9 mouse cellular contexts compared by ENCODE assay signal in genomic region chr16:91553625-91554024, GRCm38 (mm10). TPM values are rescaled to one million over a fixed set of nuclear protein-coding genes. Genes with fewer than 3 reads are reported as not detected.
DNase-seq lines count a peak whose midpoint lies in the region; ATAC-seq and TF ChIP-seq lines count a peak whose summit lies in the region.
"Had no signal": no experiment of that assay in that cellular context is flagged by ENCODE, and none has a peak within 500 bp of the region (broad histone marks: within the 10 kb centered on the region; RNA-seq: fewer than 3 reads in every experiment).

No protein-coding gene starts in this region.

- no peaks in the 10 kb centered on the region; the same call in 1 of the 2 replicates for H3K36me3 ChIP-seq in intestine, embryonic 16.5 days (ENCODE audit: control insufficient read depth, insufficient read depth, low read length)
- H3K36me3 ChIP-seq in intestine, embryonic 15.5 days, result peaks cover 12% of the 10 kb centered on the region; the same call in 1 of the 2 replicates
- peaks cover 40% of the 10 kb centered on the region for H3K36me3 ChIP-seq in intestine, postnatal 0 days (ENCODE audit: control insufficient read depth, insufficient read depth)
- H3K36me3 ChIP-seq in liver, postnatal 0 days (replicated peaks; ENCODE audit: insufficient read depth, low read length), result peaks cover 51% of the 10 kb centered on the region

- no peak overlapping the region for H3K4me3 ChIP-seq in intestine, embryonic 16.5 days (ENCODE audit: low read length)
- H3K4me3 ChIP-seq in intestine, embryonic 15.5 days (replicated peaks), result no peak overlapping the region
- H3K4me3 ChIP-seq in intestine, postnatal 0 days (ENCODE audit: low read depth, low read length), result no peak overlapping the region
- no peak overlapping the region for H3K4me3 ChIP-seq in liver, postnatal 0 days (ENCODE audit: low read depth, low read length)
- H3K4me3 ChIP-seq in left cerebral cortex, adult 2 months, result no peak overlapping the region
- H3K4me3 ChIP-seq: liver, embryonic 13.5 days had no signal

- H3K4me2 ChIP-seq in intestine, embryonic 16.5 days (ENCODE audit: low read depth, low read length), result no peak overlapping the region
- H3K4me2 ChIP-seq in intestine, embryonic 15.5 days (replicated peaks), result no peak overlapping the region; the same call in 1 of the 2 replicates
- H3K4me2 ChIP-seq in intestine, postnatal 0 days (replicated peaks; ENCODE audit: low read depth), result no peak overlapping the region
- no peak overlapping the region for H3K4me2 ChIP-seq in liver, postnatal 0 days (ENCODE audit: low read depth, low read length)
- H3K4me2 ChIP-seq: liver, embryonic 13.5 days had no signal

- H3K4me1 ChIP-seq in intestine, embryonic 16.5 days (ENCODE audit: control insufficient read depth, insufficient read depth, low read length), result peaks cover 50% of the 10 kb centered on the region
- H3K4me1 ChIP-seq in intestine, embryonic 15.5 days (replicated peaks), result peaks cover 35% of the 10 kb centered on the region
- peaks cover 10% of the 10 kb centered on the region for H3K4me1 ChIP-seq in intestine, postnatal 0 days (replicated peaks; ENCODE audit: control insufficient read depth, insufficient read depth, low read length)
- H3K4me1 ChIP-seq in liver, postnatal 0 days (ENCODE audit: insufficient read depth), result peaks cover 40% of the 10 kb centered on the region

- no peaks in the 10 kb centered on the region for H3K9me3 ChIP-seq in intestine, embryonic 16.5 days (ENCODE audit: control insufficient read depth, low read length)
- H3K9me3 ChIP-seq in intestine, embryonic 15.5 days, result no peaks in the 10 kb centered on the region
- no peaks in the 10 kb centered on the region for H3K9me3 ChIP-seq in intestine, postnatal 0 days (ENCODE audit: control insufficient read depth)
- H3K9me3 ChIP-seq in liver, postnatal 0 days (ENCODE audit: low read length), result no peaks in the 10 kb centered on the region
- H3K9me3 ChIP-seq: liver, embryonic 13.5 days had no signal

- WGBS in intestine, embryonic 16.5 days, result 40% methylated on average over 12 of the region's 12 CpGs
- WGBS in intestine, embryonic 15.5 days, result 50% methylated on average over 12 of the region's 12 CpGs
- 44% methylated on average over 12 of the region's 12 CpGs for WGBS in intestine, postnatal 0 days
- 37% methylated on average over 11 of the region's 12 CpGs for WGBS in liver, postnatal 0 days (ENCODE audit: insufficient replicate concordance)

- no peak for TF ChIP-seq EP300 in liver, postnatal 0 days (IDR thresholded peaks at IDR 0.05; ENCODE audit: low read depth)

- TF ChIP-seq CTCF in intestine, postnatal 0 days (IDR thresholded peaks at IDR 0.05; ENCODE audit: low read depth), result no peak
- TF ChIP-seq CTCF in liver, postnatal 0 days (IDR thresholded peaks at IDR 0.05; ENCODE audit: low read depth), result no peak
- TF ChIP-seq CTCF in left cerebral cortex, adult 2 months (IDR thresholded peaks at IDR 0.05), result no peak

- no peak overlapping the region for H3K9ac ChIP-seq in intestine, embryonic 16.5 days (ENCODE audit: low read depth, low read length)
- no peak overlapping the region for H3K9ac ChIP-seq in intestine, embryonic 15.5 days
- no peak overlapping the region for H3K9ac ChIP-seq in intestine, postnatal 0 days (ENCODE audit: low read depth, low read length)
- no peak overlapping the region for H3K9ac ChIP-seq in liver, postnatal 0 days (replicated peaks)
- H3K9ac ChIP-seq: liver, embryonic 13.5 days had no signal

- no peak for ATAC-seq in intestine, embryonic 16.5 days
- ATAC-seq in intestine, embryonic 15.5 days, result no peak
- no peak for ATAC-seq in intestine, postnatal 0 days
- 0 out of 2 replicates have a peak, but pooled peaks have one; percentile 20 for ATAC-seq in megakaryocyte, adult 5-6 weeks (ENCODE audit: poor library complexity, severe bottlenecking)
- ATAC-seq in liver, postnatal 0 days, result no peak

- no peaks in the 10 kb centered on the region for H3K27me3 ChIP-seq in intestine, embryonic 16.5 days (replicated peaks; ENCODE audit: control insufficient read depth, insufficient read depth, low read length)
- no peaks in the 10 kb centered on the region for H3K27me3 ChIP-seq in intestine, embryonic 15.5 days (replicated peaks)
- H3K27me3 ChIP-seq in intestine, postnatal 0 days (replicated peaks; ENCODE audit: control insufficient read depth, insufficient read depth, low read length), result no peaks in the 10 kb centered on the region
- no peaks in the 10 kb centered on the region for H3K27me3 ChIP-seq in liver, postnatal 0 days (ENCODE audit: insufficient read depth, low read length)
- H3K27me3 ChIP-seq: liver, embryonic 13.5 days had no signal

- H3K27ac ChIP-seq in intestine, embryonic 16.5 days (ENCODE audit: low read length), result peak overlapping the region; percentile 43; the same call in 1 of the 2 replicates
- no peak overlapping the region for H3K27ac ChIP-seq in intestine, embryonic 15.5 days
- H3K27ac ChIP-seq in intestine, postnatal 0 days (ENCODE audit: low read depth, low read length), result peak overlapping the region; percentile 37; the same call in 1 of the 2 replicates
- no peak overlapping the region for H3K27ac ChIP-seq in liver, postnatal 0 days (ENCODE audit: low read depth)
- H3K27ac ChIP-seq in left cerebral cortex, adult 2 months, result no peak overlapping the region
- H3K27ac ChIP-seq: liver, embryonic 13.5 days had no signal

- intact Hi-C loops in left cerebral cortex, adult 2 months (cut with DNase I), result no loop called here

- peak; percentile 32 for DNase-seq in adrenal gland, postnatal 25 days
- no peak for DNase-seq in liver, postnatal 0 days
- DNase-seq in retina, postnatal 1 day, result no peak
- DNase-seq in left cerebral cortex, adult 2 months (ENCODE audit: extremely low spot score in 1 of 2, low spot score in 2 of 2), result no peak
- DNase-seq: liver, embryonic 13.5 days had no signal

RNA-seq across cellular contexts. Expression of gene Ifngr2, which starts 6.8 kb away (rescaled TPM):
- polyA plus RNA-seq in intestine, embryonic 16.5 days (2015; fragmentation: Nextera tagmentation; extraction: Ambion mirVana), result 116 and 117 TPM in 2 replicates
- 76.4 and 90.6 TPM in 2 replicates for polyA plus RNA-seq in intestine, embryonic 15.5 days (2015; fragmentation: Nextera tagmentation; extraction: Ambion mirVana)
- 20.1 and 31.1 TPM in 2 replicates for total RNA-seq in adrenal gland, postnatal 25 days (2021)
- polyA plus RNA-seq in intestine, postnatal 0 days (2015; fragmentation: Nextera tagmentation; extraction: Ambion mirVana), result 138 and 146 TPM in 2 replicates
- 63.2 and 67.5 TPM in 2 replicates for total RNA-seq in megakaryocyte, adult 5-6 weeks (2015)
- 47.0 and 49.0 TPM in 2 replicates for total RNA-seq in megakaryocyte, adult 5-6 weeks (2017)
- polyA plus RNA-seq in liver, postnatal 0 days (2015; fragmentation: Nextera tagmentation; extraction: Ambion mirVana), result 18.2 and 20.8 TPM in 2 replicates
- 10 to 100 TPM; 30.0 to 32.7 TPM for total RNA-seq in left cerebral cortex, adult 2 months (2021)

RNA-seq across cellular contexts. Expression of gene Tmem50b, which starts 44.0 kb away (rescaled TPM):
- 33.8 and 34.3 TPM in 2 replicates for polyA plus RNA-seq in intestine, embryonic 16.5 days (2015; fragmentation: Nextera tagmentation; extraction: Ambion mirVana)
- polyA plus RNA-seq in intestine, embryonic 15.5 days (2015; fragmentation: Nextera tagmentation; extraction: Ambion mirVana), result 31.7 and 32.2 TPM in 2 replicates
- total RNA-seq in adrenal gland, postnatal 25 days (2021), result 57.9 and 58.3 TPM in 2 replicates
- 24.9 and 28.0 TPM in 2 replicates for polyA plus RNA-seq in intestine, postnatal 0 days (2015; fragmentation: Nextera tagmentation; extraction: Ambion mirVana)
- 102 and 112 TPM in 2 replicates for total RNA-seq in megakaryocyte, adult 5-6 weeks (2015)
- 83.4 and 89.7 TPM in 2 replicates for total RNA-seq in megakaryocyte, adult 5-6 weeks (2017)
- 8.6 and 9.8 TPM in 2 replicates for polyA plus RNA-seq in liver, postnatal 0 days (2015; fragmentation: Nextera tagmentation; extraction: Ambion mirVana)
- 10 to 100 TPM; 84.1 to 88.0 TPM for total RNA-seq in left cerebral cortex, adult 2 months (2021)

Comparison
In these comparisons a context has a peak if more than half of its experiments do, and no peak if none do; other contexts are left out.
1. H3K27ac ChIP-seq: peak in intestine, embryonic 16.5 days (single experiment) and intestine, postnatal 0 days (single experiment); none in intestine, embryonic 15.5 days (single experiment), liver, postnatal 0 days (single experiment) and left cerebral cortex, adult 2 months (single experiment).